8 mouse cellular contexts compared by ENCODE assay signal in the genomic region with DNA sequence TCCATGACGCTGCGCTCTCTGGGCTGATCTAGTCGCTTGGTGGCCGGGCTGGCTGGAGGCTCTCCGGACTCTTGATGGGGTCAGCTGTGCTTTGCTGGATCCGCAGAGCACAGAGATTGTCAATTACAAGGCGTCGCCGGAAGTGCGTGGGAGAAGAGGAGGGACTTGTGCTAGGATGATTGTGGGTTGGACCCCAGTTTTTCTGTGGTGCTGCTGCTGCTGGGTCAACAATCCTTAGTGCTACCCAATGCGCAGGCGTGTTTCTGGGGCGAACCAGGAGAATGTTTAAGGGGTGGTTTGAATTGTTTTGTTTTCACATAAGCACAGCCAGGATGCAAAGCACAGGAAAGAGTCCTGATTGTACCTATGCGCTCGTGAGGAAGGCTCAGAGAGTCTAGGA. TPM values are rescaled to one million over a fixed set of nuclear protein-coding genes. Genes with fewer than 3 reads are reported as not detected.
DNase-seq lines count a peak whose midpoint lies in the region; ATAC-seq and TF ChIP-seq lines count a peak whose summit lies in the region.

A gene (minus strand): TSS at position 115 of the 400 bp plus-strand sequence.

- H3K9ac ChIP-seq in forebrain, embryonic 16.5 days (replicated peaks; ENCODE audit: low read depth, low read length) = peak within 1 kb of the TSS; percentile 39; the same call in 1 of the 2 replicates
- H3K9ac ChIP-seq in liver, postnatal 0 days (replicated peaks) = no peak within 1 kb of the TSS
- peak within 1 kb of the TSS; percentile 56 for H3K9ac ChIP-seq in neural tube, embryonic 13.5 days

- H3K27me3 ChIP-seq in forebrain, embryonic 16.5 days (replicated peaks; ENCODE audit: control insufficient read depth, insufficient read depth, low read length) = no peaks in the 10 kb centered on the region
- H3K27me3 ChIP-seq in liver, postnatal 0 days (ENCODE audit: insufficient read depth, low read length) = no peaks in the 10 kb centered on the region
- no peaks in the 10 kb centered on the region for H3K27me3 ChIP-seq in neural tube, embryonic 13.5 days

- no peaks in the 10 kb centered on the region for H3K9me3 ChIP-seq in forebrain, embryonic 16.5 days (ENCODE audit: control insufficient read depth, low read length)
- H3K9me3 ChIP-seq in liver, postnatal 0 days (ENCODE audit: low read length) = no peaks in the 10 kb centered on the region
- no peaks in the 10 kb centered on the region for H3K9me3 ChIP-seq in neural tube, embryonic 13.5 days

- DNase-seq in CD8-positive naive resting alpha-beta T cell, adult 2 months (ENCODE audit: low read depth in 2 of 2, low spot score in 2 of 2) = peak; percentile 60 to 61
- DNase-seq in heart, postnatal 25 days (ENCODE audit: low spot score) = peak; percentile 75
- peak; percentile 83 for DNase-seq in layer of hippocampus, adult 11-12 months (ENCODE audit: low spot score)
- DNase-seq in liver, postnatal 0 days = peak; percentile 71
- DNase-seq in telencephalon, adult 2 months (ENCODE audit: low read depth, low spot score) = peak; percentile 94

- H3K4me3 ChIP-seq in forebrain, embryonic 16.5 days (replicated peaks; ENCODE audit: low read length) = peak within 1 kb of the TSS; percentile 39
- no peak within 1 kb of the TSS for H3K4me3 ChIP-seq in liver, postnatal 0 days (ENCODE audit: low read depth, low read length)
- H3K4me3 ChIP-seq in neural tube, embryonic 13.5 days = peak within 1 kb of the TSS; percentile 33

- TF ChIP-seq EP300 in liver, postnatal 0 days (IDR thresholded peaks at IDR 0.05; ENCODE audit: low read depth) = no peak

- no peak for TF ChIP-seq CTCF in liver, postnatal 0 days (IDR thresholded peaks at IDR 0.05; ENCODE audit: low read depth)

- intact Hi-C loops in heart, postnatal 25 days (cut with DNase I) = no loop called here

- no peaks in the 10 kb centered on the region for H3K4me1 ChIP-seq in forebrain, embryonic 16.5 days (replicated peaks; ENCODE audit: control insufficient read depth, insufficient read depth, low read length)
- no peaks in the 10 kb centered on the region for H3K4me1 ChIP-seq in liver, postnatal 0 days (ENCODE audit: insufficient read depth)
- no peaks in the 10 kb centered on the region for H3K4me1 ChIP-seq in neural tube, embryonic 13.5 days (replicated peaks)

- H3K4me2 ChIP-seq in forebrain, embryonic 16.5 days (ENCODE audit: low read length) = peak within 1 kb of the TSS; percentile 49
- peak within 1 kb of the TSS; percentile 16; the same call in 1 of the 2 replicates for H3K4me2 ChIP-seq in liver, postnatal 0 days (ENCODE audit: low read depth, low read length)
- peak within 1 kb of the TSS; percentile 51 for H3K4me2 ChIP-seq in neural tube, embryonic 13.5 days

- WGBS in forebrain, embryonic 16.5 days = 21% methylated on average over 11 of the region's 15 CpGs
- WGBS in liver, postnatal 0 days (ENCODE audit: insufficient replicate concordance) = 18% methylated on average over 11 of the region's 15 CpGs
- 18% methylated on average over 12 of the region's 15 CpGs for WGBS in neural tube, embryonic 13.5 days

- H3K27ac ChIP-seq in forebrain, embryonic 16.5 days (ENCODE audit: low read length) = peak within 1 kb of the TSS; percentile 82
- no peak within 1 kb of the TSS for H3K27ac ChIP-seq in liver, postnatal 0 days (ENCODE audit: low read depth)
- H3K27ac ChIP-seq in neural tube, embryonic 13.5 days (replicated peaks) = peak within 1 kb of the TSS; percentile 85

- no peaks in the 10 kb centered on the region for H3K36me3 ChIP-seq in forebrain, embryonic 16.5 days (ENCODE audit: control insufficient read depth, insufficient read depth)
- H3K36me3 ChIP-seq in liver, postnatal 0 days (replicated peaks; ENCODE audit: insufficient read depth, low read length) = no peaks in the 10 kb centered on the region
- H3K36me3 ChIP-seq in neural tube, embryonic 13.5 days = no peaks in the 10 kb centered on the region

- peak; percentile 98 for ATAC-seq in cerebellum, adult (ENCODE audit: insufficient number of reproducible peaks, low FRiP score, low TSS enrichment)
- ATAC-seq in forebrain, embryonic 16.5 days = peak; percentile 97
- peak; percentile 91 for ATAC-seq in liver, postnatal 0 days
- peak; percentile 95 for ATAC-seq in neural tube, embryonic 13.5 days (ENCODE audit: low read depth)

RNA-seq across cellular contexts. Expression of the gene that starts here (rescaled TPM):
- 112 and 119 TPM in 2 replicates for polyA plus RNA-seq in forebrain, embryonic 16.5 days (2015; fragmentation: Nextera tagmentation; extraction: Ambion mirVana)
- 100 to 1,000 TPM in 1 of 2 experiments, 10 to 100 TPM in 1; 88.7 to 116 TPM for total RNA-seq in heart, postnatal 25 days (2021)
- polyA plus RNA-seq in liver, postnatal 0 days (2015; fragmentation: Nextera tagmentation; extraction: Ambion mirVana) = 9.3 and 10.2 TPM in 2 replicates
- polyA plus RNA-seq in neural tube, embryonic 13.5 days (2015; fragmentation: Nextera tagmentation; extraction: Ambion mirVana) = 166 and 176 TPM in 2 replicates

Comparison
In these comparisons a context has a peak if more than half of its experiments do, and no peak if none do; other contexts are left out.
1. RNA of the gene that starts here (polyA plus RNA-seq): 166 to 176 TPM in neural tube, embryonic 13.5 days and 112 to 119 TPM in forebrain, embryonic 16.5 days; 9.3 to 10.2 TPM in liver, postnatal 0 days; every median in the first group is over 10 times any median in the second.
2. Peak in every context shown above with its lines, with median percentiles within 50 percentile points of each other: DNase-seq, ATAC-seq and H3K4me2 ChIP-seq.